Mouse (Mus musculus) kidney, postnatal 0 days (tissue): ENCODE results near the gene Net1. TPM values are rescaled to one million over a fixed set of nuclear protein-coding genes. Genes with fewer than 3 reads are reported as not detected.

Experiments used
- ATAC-seq: fragments of 200-750 bp; cut with Nextera tagmentation; replicated peaks from 2 replicates; pipeline ENCODE4 v1.8.0; 2017; ENCODE audit warnings: low read depth, moderate number of reproducible peaks, moderate TSS enrichment, moderate library complexity; ENCODE audit not compliant: low FRiP score
- DNase-seq: peaks from one replicate; pipeline ENCODE4 v3.0.0-alpha.2; 2016; ENCODE audit warnings: low spot score
- H3K27ac ChIP-seq: fragments of 300-500 bp; sonication (generic); 2 replicates; pipeline ENCODE4 v1.5.1; 2014; ENCODE audit warnings: mild to moderate bottlenecking
- H3K27me3 ChIP-seq: fragments of 300-500 bp; sonication (generic); 2 replicates; pipeline ENCODE4 v1.6.1; 2014; ENCODE audit warnings: low read length, mixed read lengths; ENCODE audit not compliant: insufficient read depth
- H3K36me3 ChIP-seq: fragments of 300-500 bp; sonication (generic); 2 replicates; pipeline ENCODE4 v1.6.1; 2014; ENCODE audit warnings: low read length, mixed read lengths; ENCODE audit not compliant: insufficient read depth
- H3K4me1 ChIP-seq: fragments of 300-500 bp; sonication (generic); replicated peaks from 2 replicates; pipeline ENCODE4 v1.6.1; 2014; ENCODE audit warnings: antibody characterized with exemption, low read length, mixed read lengths; ENCODE audit not compliant: insufficient read depth
- H3K4me2 ChIP-seq: fragments of 300-500 bp; sonication (generic); 2 replicates; pipeline ENCODE4 v1.6.1; 2014; ENCODE audit warnings: mild to moderate bottlenecking, low read length, moderate library complexity, mixed read lengths
- H3K4me3 ChIP-seq: fragments of 300-500 bp; sonication (generic); replicated peaks from 2 replicates; pipeline ENCODE4 v1.5.1; 2014; ENCODE audit warnings: low read depth, low read length
- H3K9ac ChIP-seq: fragments of 300-500 bp; sonication (generic); 2 replicates; pipeline ENCODE4 v1.6.1; 2014; ENCODE audit warnings: low read depth, low read length
- H3K9me3 ChIP-seq: fragments of 300-500 bp; sonication (generic); replicated peaks from 2 replicates; pipeline ENCODE4 v1.6.1; 2016; ENCODE audit warnings: low read length, inconsistent platforms, mixed read lengths
- CTCF ChIP-seq: IDR thresholded peaks from 2 replicates; pipeline ENCODE4 v1.5.1; 2016; ENCODE audit warnings: antibody characterized with exemption, low read depth, mild to moderate bottlenecking, moderate library complexity
- WGBS: fragments of 180-500 bp; shearing (Covaris S2); extraction: QIAGEN DNeasy Blood & Tissue Kit; methylation state at CpG from one replicate; pipeline ENCODE4 v1.1.7; 2014; 5-methylcytosine and 5-hydroxymethylcytosine counted together
- polyA plus RNA-seq: library from polyadenylated mRNA; unstranded; fragments of >200 nt; fragmentation: Nextera tagmentation; extraction: Ambion mirVana; gene quantifications from 2 replicates; pipeline ENCODE4 v1.2.1, GENCODE M21; 2015

Net1 gene
- polyA plus RNA-seq, 1 experiment from 2014 or later: 46.0 TPM

DNA sequence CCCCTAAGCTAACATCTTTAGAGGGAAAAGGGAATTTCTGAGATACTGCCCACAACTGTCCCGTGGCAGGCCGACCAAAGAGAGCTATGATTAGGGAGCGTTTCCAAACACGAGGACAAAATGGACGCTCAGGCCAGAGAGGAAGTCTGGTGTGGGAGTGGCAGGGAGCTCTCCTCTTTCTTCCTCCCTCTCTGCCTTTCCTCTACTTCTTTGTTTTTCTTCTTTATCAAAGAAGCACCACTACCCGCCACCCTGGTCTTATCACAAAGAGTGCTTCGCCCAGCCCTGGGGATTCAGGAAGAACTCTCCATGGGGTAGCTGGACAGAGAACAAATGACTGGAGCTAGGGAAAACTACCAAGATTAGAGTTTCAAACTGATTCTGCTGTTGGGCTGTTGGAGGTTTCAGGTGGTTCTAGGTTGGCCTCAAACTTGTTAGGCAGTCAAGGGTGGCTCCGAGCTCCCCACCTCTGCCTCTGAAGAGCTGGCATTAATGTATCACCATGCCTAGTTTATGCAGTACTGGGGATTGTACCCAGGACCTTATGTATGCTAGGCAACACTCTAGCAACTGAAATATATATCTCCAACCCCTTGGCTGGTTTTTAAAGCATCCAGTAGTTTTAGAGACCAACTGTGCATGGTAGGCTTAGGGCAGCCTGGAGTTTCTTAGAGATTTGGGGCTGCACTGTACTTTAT is 51.5 kb downstream of the Net1 start:
- H3K27me3 ChIP-seq: no peaks in the 10 kb centered on the region
- no peak for TF ChIP-seq CTCF
- H3K9ac ChIP-seq: no peak overlapping the region
- ATAC-seq (no peak), DNase-seq (no peak)
- H3K4me1 ChIP-seq: no peaks in the 10 kb centered on the region
- H3K4me2 ChIP-seq: no peak overlapping the region
- H3K4me3 ChIP-seq: no peak overlapping the region
- WGBS: 76% methylated on average over 8 of the region's 8 CpGs
- H3K9me3 ChIP-seq: no peaks in the 10 kb centered on the region
- H3K27ac ChIP-seq: no peak overlapping the region
- no peaks in the 10 kb centered on the region for H3K36me3 ChIP-seq

DNA sequence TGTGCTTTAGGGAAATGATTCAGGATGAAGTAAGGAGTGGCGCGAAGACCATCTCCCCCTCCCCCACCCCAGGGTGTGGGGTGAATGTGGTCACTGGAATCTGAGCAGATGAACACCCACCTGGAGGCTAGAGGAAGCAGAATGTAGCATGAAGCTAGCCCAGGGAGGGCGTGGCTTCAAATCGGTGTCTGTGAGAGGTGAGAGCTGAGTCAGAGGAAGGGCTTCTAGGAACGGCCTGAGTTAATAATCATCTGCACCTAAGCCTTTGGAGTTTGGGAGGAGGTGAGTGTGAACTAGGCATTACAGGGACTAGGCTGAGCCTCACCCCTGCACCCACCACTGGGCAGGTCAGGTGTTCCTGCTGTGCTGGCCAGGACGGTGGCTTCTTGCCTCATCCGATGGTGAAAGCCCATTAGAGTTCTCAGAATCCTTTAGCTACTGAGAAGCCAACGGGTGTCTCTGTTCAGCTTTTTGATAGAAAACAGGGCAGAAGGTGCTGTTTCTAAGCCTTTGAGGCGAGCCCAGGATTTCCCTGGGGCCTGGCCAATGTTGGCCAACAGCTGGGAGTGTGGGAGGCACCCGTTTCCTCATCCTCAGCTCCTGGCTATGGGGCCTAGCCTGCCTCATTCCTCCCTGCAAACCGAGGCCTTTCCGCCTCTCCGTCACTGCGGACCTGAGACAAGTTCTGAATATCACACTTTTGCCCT is 52.2 kb downstream of the Net1 start:
- no peaks in the 10 kb centered on the region for H3K4me1 ChIP-seq
- ATAC-seq (peak; percentile 90), DNase-seq (no peak)
- 0 out of 2 replicates have a peak overlapping the region, but pooled peaks have one; percentile 10 for H3K27ac ChIP-seq
- no peak overlapping the region for H3K4me2 ChIP-seq
- no peak overlapping the region for H3K4me3 ChIP-seq
- H3K27me3 ChIP-seq: no peaks in the 10 kb centered on the region
- no peak overlapping the region for H3K9ac ChIP-seq
- WGBS: 70% methylated on average over 14 of the region's 14 CpGs
- no peaks in the 10 kb centered on the region for H3K9me3 ChIP-seq
- no peak for TF ChIP-seq CTCF
- no peaks in the 10 kb centered on the region for H3K36me3 ChIP-seq

DNA sequence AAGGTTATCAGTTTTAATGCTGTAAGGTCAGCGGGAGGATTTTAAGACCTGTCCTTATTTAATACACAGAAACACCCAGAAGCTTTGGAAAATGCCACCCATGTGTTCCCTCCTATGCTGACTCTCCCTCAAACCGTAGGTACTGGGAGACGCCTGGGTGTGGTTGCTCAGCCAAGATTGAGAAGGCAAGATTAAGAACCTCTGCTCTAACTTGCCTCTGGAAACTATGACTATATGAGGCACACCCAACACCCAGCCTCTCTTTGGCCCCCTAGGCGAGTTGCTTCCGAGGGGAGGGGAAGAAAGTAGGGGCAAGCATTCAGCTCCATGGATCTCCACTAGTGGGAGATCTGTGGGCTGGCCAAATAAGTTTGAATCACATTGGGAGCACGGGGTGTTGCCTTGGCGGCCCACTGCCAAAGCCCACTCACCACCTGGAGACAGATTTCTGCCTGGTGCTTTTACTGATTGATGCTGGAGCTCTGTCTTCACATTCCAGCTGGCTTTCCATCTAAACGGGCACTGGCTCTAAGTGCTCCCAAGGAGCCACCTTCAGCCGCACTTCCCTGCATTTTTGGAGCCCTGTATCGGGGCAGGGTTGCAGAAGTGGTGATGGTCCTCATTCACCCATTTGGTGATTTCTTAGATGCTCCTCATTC is 55.0 kb downstream of the Net1 start:
- no peak overlapping the region for H3K4me2 ChIP-seq
- 92% methylated on average over 10 of the region's 10 CpGs for WGBS
- no peak for TF ChIP-seq CTCF
- H3K4me3 ChIP-seq: no peak overlapping the region
- H3K27ac ChIP-seq: no peak overlapping the region
- no peaks in the 10 kb centered on the region for H3K4me1 ChIP-seq
- H3K9ac ChIP-seq: no peak overlapping the region
- H3K36me3 ChIP-seq: no peaks in the 10 kb centered on the region
- H3K27me3 ChIP-seq: no peaks in the 10 kb centered on the region
- H3K9me3 ChIP-seq: no peaks in the 10 kb centered on the region
- no peak for ATAC-seq
- DNase-seq: no peak

DNA sequence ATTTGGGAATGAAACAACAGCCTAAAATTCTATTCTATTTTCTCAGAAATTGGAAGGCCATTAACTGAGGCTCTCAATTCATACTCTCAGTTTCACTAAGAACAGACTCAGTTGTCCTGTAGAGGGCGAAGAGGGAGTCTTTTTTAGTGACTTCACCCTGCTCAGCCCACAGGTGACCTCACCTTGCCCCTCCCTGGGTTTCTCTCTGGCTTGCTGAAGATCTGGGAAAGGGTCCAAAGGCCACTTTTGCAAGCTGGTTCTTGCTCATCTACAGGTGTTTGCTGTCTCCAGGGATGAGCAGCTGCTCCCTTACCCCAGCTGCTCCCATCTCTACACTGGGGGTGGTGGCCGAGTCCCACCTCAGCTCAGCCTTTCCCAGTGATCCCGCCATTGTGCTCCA is 55.7 kb downstream of the Net1 start:
- H3K27ac ChIP-seq: no peak overlapping the region
- no peak for DNase-seq
- WGBS: 84% methylated on average over 3 of the region's 3 CpGs

DNA sequence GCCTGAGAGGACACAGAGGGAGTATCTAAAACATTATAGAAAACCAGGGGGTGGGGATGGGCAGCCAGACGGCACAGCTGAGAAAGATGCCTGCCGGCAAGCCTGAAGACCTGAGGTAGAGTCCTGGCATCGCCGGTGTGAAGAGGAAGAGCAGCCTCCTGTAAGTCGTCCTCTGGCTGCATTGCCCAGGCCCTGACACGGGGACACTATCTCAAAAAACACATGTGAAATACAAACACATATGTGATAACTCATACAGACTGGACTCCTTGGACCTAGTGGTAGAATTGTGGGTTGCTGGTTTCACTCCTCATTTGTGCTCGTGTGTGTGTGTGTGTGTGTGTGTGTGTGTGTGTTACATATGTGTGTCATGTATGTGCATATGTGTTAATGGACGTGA is 56.8 kb downstream of the Net1 start:
- no peak for DNase-seq
- no peaks in the 10 kb centered on the region for H3K36me3 ChIP-seq
- no peaks in the 10 kb centered on the region for H3K4me1 ChIP-seq
- no peak for ATAC-seq
- no peak overlapping the region for H3K4me3 ChIP-seq
- 93% methylated on average over 8 of the region's 8 CpGs for WGBS
- TF ChIP-seq CTCF: no peak
- no peak overlapping the region for H3K9ac ChIP-seq
- no peaks in the 10 kb centered on the region for H3K27me3 ChIP-seq
- H3K27ac ChIP-seq: no peak overlapping the region
- H3K4me2 ChIP-seq: no peak overlapping the region
- no peaks in the 10 kb centered on the region for H3K9me3 ChIP-seq

More for the DNA sequence above, 55.7 kb downstream of the Net1 start:
- no peak overlapping the region for H3K4me2 ChIP-seq
- H3K4me1 ChIP-seq: no peaks in the 10 kb centered on the region
- no peaks in the 10 kb centered on the region for H3K36me3 ChIP-seq
- H3K4me3 ChIP-seq: no peak overlapping the region
- no peaks in the 10 kb centered on the region for H3K27me3 ChIP-seq
- no peak overlapping the region for H3K9ac ChIP-seq
- ATAC-seq: peak; percentile 44; the same call in 1 of the 2 replicates
- no peak for TF ChIP-seq CTCF
- H3K9me3 ChIP-seq: no peaks in the 10 kb centered on the region

DNA sequence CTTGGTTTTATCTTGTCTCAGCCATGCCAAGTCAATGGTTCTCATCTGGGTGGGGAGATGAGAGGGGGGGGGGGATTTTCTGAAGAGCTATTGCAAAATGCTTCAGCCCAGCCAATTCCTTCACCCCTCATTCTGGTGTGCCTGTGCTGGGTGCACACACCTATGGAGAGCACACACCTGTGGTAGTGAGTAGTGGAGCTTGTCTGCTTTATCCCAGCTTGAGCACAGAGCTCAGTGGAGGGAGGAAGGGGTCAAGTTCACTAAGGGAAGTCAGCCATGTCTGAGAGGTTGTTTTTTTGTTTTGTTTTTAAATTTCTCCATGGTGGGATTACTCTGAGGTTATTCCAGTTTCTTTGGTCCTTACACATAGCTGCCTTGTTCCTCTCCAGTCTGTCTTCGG is 61.8 kb downstream of the Net1 start:
- H3K36me3 ChIP-seq: no peaks in the 10 kb centered on the region
- H3K9ac ChIP-seq: no peak overlapping the region
- H3K4me2 ChIP-seq: no peak overlapping the region
- no peak for TF ChIP-seq CTCF
- H3K27me3 ChIP-seq: no peaks in the 10 kb centered on the region
- no peak for DNase-seq
- H3K9me3 ChIP-seq: no peaks in the 10 kb centered on the region
- 85% methylated on average over 1 of the region's 1 CpGs for WGBS
- H3K27ac ChIP-seq: no peak overlapping the region
- H3K4me1 ChIP-seq: no peaks in the 10 kb centered on the region
- ATAC-seq: no peak; the same call in 1 of the 2 replicates
- H3K4me3 ChIP-seq: no peak overlapping the region
